Mouse (Mus musculus): ENCODE results near the gene Htr3b.
"Not testable (repeated sequence)": the region's sequence is repeated elsewhere in the genome, so short reads cannot be mapped to it uniquely, and the experiment has no call there.

The Htr3b gene

DNA sequence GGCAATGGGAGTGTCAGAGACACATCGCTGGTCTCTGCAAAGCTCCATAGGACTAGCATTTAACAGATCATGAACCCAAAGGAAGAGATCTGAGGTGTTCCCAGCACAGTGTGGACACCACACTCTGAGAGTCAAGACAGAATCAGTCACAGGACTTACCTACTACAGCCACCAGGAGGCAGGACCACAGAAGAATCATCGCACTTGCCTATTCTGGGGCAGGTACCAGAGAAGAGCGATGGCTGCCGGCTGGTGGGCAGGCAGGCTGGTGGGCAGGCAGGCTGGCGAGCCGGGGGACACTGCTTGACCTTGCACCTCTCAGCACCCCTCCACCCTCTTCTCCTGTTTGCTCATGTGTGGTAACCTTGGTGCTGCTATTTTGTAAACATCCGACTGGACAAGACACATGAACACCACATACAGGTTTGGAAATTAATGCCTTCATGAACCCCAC is at the start of gene Htr3b:
Htr3b (minus strand) TSS at position 404 of the 454 bp plus-strand sequence.
- no peak for DNase-seq

- DNase-seq, result no peak
These were observed 34.5 kb upstream of the Htr3b start for GRCm38 (mm10) chr9:48999256-48999655.

- no peak for DNase-seq
These were observed 30.9 kb upstream of the Htr3b start for GRCm38 (mm10) chr9:48995735-48996134.

DNA sequence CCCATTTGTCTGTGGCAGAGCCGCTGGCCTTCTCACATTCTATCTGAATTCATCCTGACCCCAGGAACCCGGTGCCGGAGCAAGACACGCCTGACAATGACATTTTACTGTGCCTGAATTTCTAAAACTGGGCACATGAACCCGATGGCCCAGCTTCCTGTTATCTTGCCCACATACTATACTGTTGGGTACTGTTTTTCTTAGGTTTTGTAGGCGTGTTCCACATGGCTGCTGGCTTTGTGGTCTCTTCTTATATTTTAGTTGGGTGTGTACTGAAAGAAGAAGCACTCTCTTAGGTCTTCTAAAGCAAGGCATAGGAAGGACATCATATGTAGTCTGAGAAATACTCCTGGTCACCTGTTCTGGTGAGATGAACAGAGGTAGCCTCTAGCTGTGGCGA is 30.0 kb upstream of the Htr3b start:
- no peak for DNase-seq

DNA sequence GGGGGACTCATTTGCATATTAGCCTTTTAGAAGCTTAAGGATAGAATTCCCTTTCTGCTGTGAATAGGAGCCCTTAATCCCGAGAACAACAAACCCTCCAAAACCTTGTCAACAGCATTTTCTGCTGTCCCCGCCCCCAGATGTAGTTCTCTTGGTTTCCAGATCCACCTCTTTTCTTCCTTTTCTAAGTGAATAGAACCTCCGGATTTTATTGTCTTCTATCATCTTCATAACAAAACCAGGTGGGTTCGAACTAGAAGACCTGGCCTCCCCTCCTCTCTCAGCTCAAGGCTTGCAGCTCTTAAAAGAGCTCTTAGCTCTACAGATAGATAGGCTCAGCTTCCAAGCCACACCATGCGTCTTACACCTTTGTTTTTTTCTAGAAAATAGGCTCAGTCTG is 26.9 kb upstream of the Htr3b start:
- DNase-seq, result no peak

DNA sequence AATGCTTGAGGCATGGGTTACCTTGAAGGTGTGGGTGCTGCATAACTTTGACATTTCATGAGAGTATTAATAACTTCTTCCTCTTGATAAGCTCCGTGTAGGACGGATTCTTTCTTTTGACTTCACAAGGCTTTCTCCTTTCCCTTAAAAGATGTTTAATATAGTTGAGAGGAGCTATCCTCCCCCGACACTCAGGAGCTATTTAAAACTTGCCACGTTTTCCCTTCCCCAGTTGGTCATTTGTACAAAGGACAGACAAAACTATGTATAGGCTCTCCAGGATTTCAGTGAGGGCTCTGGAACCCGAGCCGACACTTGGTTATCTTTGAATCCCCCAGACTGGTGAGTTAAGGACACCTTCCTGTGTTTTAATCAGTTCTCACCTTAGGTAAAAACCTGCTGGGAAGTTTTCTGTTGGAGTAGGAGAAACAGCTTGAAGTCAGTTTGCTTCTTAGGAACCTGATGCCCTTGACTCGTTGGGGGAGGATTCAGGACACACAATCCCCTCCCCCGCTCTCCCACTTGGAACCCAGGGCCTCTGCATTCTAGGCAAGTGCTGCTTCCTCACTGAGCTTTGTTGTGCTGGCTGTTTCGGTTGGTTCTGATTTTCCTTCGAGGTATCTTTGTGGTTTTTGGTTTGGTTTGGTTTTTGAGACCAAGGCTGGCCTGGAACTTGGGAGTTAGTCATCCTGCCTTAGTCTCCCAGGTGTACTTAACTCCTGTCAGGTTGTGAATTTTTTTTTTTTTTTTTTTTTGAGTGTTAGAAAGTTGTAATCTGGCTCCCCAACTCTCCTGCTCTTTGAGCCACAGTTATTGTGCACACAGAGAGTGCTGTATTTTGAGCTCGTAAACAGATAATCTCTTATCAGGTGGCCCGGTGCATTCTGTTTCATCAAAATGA is 22.7 kb upstream of the Htr3b start:
- no peak for DNase-seq

GRCm38 (mm10) chr9:48986616-48987141 is 21.9 kb upstream of the Htr3b start:
- peak; percentile 58 for DNase-seq

DNA sequence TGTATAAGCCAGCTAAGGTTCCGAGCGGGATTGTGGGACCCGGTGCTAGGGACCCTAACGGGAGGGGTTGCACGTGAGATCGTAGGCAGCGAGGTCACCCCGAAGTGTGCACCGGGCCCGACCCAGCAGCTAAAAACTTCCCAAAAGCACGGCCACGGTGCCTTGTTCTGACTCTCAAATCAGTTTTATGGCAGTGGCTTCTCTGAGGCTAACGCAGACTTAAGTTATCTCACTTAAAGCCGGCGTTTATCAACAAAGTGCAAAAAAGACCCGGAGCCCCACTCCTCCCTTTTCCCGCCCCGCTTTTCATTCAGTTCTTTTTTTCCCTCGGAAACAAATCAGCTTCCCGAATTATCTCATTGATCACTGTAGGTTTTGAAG is 20.9 kb upstream of the Htr3b start:
- no peak for DNase-seq

GRCm38 (mm10) chr9:48984845-48985707 is 20.3 kb upstream of the Htr3b start, which contains the start of gene Usp28:
TSS of gene Usp28 (plus strand) at chr9:48985375.
- peak; percentile 100 for DNase-seq

DNA sequence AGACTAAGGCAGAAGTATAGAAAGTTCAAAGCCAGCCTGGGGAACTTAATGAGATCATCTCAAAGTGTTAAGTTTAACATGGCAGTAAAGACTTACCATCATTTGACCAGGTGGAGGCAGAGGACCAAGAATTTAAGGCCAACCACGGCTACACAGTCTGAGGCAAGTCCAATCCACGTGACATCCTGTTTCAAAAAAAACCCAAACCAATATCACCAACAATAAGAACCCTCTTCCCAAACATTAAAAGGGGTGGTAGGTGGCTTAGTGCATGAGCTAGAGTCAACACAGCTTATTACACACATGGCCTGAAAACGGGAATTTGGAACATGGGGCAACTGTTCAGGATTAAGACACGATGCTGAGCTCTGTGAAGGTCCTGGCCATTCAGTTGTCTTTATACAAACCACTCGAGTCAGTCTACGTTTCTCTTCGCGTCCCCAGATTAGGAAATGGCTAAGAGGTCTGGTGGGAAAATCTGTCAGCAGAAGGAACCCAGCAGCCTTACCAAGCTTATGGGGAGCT is 19.6 kb upstream of the Htr3b start:
- DNase-seq, result no peak

DNA sequence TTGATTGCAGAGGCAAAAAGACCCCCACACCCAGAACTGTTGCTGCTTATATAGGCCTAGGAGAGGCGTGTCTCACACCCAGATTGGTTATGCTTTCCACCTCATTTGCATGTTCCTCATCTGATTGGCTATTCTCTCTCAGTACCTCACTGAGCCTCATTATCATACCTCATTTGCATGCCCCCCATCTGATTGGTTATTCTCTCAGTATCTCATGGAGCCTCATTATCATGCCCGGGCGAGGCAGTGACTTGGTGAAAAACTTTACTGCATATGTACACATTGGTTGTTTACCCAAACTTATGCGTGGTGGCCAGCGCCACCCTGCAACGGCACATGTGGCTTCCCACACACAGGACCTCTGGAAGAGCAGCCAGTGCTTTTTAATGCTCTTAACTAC is 19.0 kb upstream of the Htr3b start:
- not testable (repeated sequence) for DNase-seq

GRCm38 (mm10) chr9:48981827-48982226 is 17.0 kb upstream of the Htr3b start:
- no peak for DNase-seq

DNA sequence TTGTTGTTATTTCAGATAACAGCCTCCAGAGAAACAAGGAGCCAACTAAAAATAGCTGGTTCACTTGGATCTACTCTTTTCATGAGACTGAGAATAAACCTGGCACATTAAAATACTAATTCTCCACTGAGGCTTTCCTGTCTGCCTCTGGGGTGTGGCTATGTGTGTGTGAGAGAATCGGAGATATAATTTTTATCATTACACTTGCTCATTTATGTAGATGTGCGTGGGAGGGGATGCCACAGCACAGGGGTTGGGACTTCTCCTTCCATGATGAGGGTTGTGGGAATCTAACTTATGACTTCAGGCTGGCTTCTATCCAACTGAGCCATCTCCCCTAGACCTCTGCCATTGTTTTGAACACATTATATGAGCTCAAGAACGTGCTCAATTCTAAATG is 16.0 kb upstream of the Htr3b start:
- no peak for DNase-seq

DNA sequence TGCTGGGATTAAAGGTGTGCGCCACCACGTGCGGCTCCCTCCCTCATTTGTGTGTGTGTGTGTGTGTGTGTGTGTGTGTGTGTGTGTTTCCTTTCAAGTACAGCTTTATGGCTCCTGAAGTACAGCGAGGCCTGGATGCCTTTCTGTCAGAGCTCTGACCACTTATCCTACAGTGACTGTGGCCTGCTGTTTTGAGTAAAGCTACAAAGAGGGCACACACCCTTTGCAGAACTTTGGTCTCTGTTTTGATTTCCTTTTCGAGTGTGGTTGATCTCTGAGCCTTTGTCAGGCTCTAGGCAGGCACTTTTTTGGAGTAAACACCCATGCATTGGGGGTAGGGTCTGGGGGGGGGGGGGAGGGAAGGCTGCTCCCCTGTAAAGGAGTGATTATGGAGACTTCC is 15.6 kb upstream of the Htr3b start:
- DNase-seq, result no peak

- DNase-seq, result no peak
These were observed 12.0 kb upstream of the Htr3b start for GRCm38 (mm10) chr9:48976661-48977355.

DNA sequence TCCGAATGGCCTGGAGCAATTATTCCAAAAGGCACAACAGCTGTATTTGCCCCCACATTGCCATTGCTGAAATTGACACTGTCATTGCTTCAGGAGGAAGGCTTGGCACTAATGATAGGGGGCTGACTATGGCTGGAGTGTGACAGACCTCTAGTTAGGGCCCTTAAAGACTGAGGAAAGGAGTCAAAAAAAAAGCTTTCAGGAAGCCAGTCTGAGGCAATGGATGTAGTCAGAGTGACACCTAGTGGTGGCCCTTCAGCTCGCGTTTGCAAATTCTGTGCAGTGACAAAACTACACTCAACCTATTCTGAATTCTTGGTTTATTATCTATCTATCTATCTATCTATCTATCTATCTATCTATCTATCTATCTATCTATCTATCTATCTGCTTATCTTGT is 7.7 kb upstream of the Htr3b start:
- DNase-seq, result peak; percentile 38

GRCm38 (mm10) chr9:48962131-48962530 is 2.7 kb downstream of the Htr3b start:
- DNase-seq, result no peak

DNA sequence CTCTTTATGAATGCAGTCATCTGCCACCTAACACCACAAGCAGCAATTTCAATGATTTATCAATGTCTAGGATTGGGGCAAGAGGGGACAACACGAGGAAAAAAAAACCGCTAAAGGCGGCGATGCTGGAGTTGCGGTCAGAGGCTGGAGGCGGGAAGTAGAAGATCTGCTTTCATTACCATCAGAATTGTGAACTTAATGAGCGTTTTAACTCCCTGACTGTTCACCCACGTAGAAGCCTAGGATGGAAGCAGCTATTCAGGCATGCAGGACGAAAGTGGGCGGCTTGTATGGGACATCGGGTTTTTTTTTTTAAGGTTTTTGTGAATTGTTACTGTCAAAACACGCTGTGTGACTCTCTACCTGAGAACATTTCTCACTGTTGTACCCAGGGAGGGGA is 3.5 kb downstream of the Htr3b start:
- no peak for DNase-seq

- DNase-seq, result no peak
These were observed 17.2 kb downstream of the Htr3b start for GRCm38 (mm10) chr9:48947565-48947964.

- DNase-seq, result no peak
These were observed 22.4 kb downstream of the Htr3b start for GRCm38 (mm10) chr9:48942349-48942748.

GRCm38 (mm10) chr9:48929436-48929835 is 35.4 kb downstream of the Htr3b start:
- no peak for DNase-seq

DNA sequence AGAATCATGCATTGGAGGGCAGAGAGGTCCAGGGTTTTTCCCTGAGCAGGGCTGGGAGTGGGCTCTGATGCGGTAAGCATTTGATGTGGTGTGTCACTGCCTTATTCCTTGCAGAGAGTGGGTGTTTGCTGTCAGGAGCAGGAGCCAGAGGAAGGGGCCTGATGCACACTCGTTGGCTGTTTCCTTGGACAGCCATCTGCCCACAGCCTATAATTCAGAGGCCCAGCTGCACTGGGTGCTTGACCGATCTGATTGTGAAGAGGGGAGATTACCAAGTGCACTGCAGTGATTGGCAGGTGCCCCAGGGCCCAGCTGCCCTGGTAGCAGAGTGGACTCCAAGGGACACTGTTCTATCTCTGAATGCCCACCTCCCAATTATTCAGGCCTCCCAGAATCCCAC is 36.0 kb downstream of the Htr3b start:
- no peak for DNase-seq
